In the genomic region with DNA sequence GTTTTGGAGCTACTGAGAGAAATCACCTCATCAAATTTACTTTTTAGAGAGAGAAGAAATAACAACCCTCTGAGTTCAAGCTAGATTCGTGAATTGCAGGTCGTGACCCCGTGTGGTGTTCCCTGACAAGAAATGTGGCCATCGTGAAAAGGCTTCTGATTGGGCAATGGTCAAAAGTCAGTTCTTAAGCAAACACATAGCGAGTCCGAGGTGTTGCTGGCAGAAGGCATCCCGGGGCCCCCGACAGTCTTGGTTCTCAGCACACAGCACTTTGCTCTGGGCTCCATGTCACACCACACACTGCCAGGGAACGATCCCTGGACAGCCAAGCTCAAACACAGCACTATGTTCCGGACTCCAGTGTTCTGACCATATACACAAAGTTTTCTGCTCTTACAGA, we compare ENCODE assay signal across 19 mouse cellular contexts.
"Had no signal": no experiment of that assay in that cellular context is flagged by ENCODE, and none has a peak within 500 bp of the region (broad histone marks: within the 10 kb centered on the region; RNA-seq: fewer than 3 reads in every experiment).

No protein-coding gene starts in this region.

- H3K36me3 ChIP-seq: kidney, embryonic 15.5 days; midbrain, embryonic 12.5 days; neural tube, embryonic 13.5 days; stomach, embryonic 15.5 days had no signal

- H3K9ac ChIP-seq: kidney, embryonic 15.5 days; liver, embryonic 14.5 days; midbrain, embryonic 12.5 days; neural tube, embryonic 13.5 days; stomach, embryonic 15.5 days had no signal

- H3K9me3 ChIP-seq: kidney, embryonic 15.5 days; midbrain, embryonic 12.5 days; neural tube, embryonic 13.5 days; stomach, embryonic 15.5 days had no signal

- H3K27ac ChIP-seq: hindbrain, postnatal 0 days; kidney, embryonic 15.5 days; left cerebral cortex, adult 2 months; liver, embryonic 14.5 days; midbrain, embryonic 12.5 days; neural tube, embryonic 13.5 days; stomach, embryonic 15.5 days had no signal

- ATAC-seq: hindbrain, postnatal 0 days; inflammation-experienced regulatory T-cells, adult 6 months; midbrain, embryonic 16.5 days had no signal

- H3K4me2 ChIP-seq: kidney, embryonic 15.5 days; midbrain, embryonic 12.5 days; neural tube, embryonic 13.5 days; stomach, embryonic 15.5 days had no signal

- H3K4me3 ChIP-seq: kidney, embryonic 15.5 days; left cerebral cortex, adult 2 months; midbrain, embryonic 12.5 days; myocyte; neural tube, embryonic 13.5 days; stomach, embryonic 15.5 days had no signal

- DNase-seq: kidney, adult 11 months; kidney, adult 8-10 months; kidney, postnatal 10 days; kidney, postnatal 36 days; layer of hippocampus, postnatal 36 days; retina, postnatal 1 day; right cerebral cortex, postnatal 25 days; spleen, adult 18-20 months; thymus, postnatal 25 days had no signal

- H3K27me3 ChIP-seq: kidney, embryonic 15.5 days; midbrain, embryonic 12.5 days; neural tube, embryonic 13.5 days; stomach, embryonic 15.5 days had no signal

- H3K4me1 ChIP-seq: kidney, embryonic 15.5 days; midbrain, embryonic 12.5 days; neural tube, embryonic 13.5 days; stomach, embryonic 15.5 days had no signal
